Mouse (Mus musculus): ENCODE measurements at regions not wholly inside any gene's neighbourhood (a gene's known extent, or its start where the extent isn't known, plus 50 kb on each side); places are given as distances from the start of the nearest gene placed in this dataset.

- no peak overlapping the region for H3K4me3 ChIP-seq (ENCODE audit: low read depth, low read length)
- H3K4me2 ChIP-seq (ENCODE audit: low read depth, low read length) = no peak overlapping the region
- ATAC-seq (no peak), DNase-seq (no peak)
- no peaks in the 10 kb centered on the region for H3K36me3 ChIP-seq (replicated peaks; ENCODE audit: insufficient read depth, low read length)
- 73% methylated on average over 11 of the region's 11 CpGs for WGBS (ENCODE audit: insufficient replicate concordance)
- no peaks in the 10 kb centered on the region for H3K9me3 ChIP-seq (ENCODE audit: low read length)
- H3K4me1 ChIP-seq (ENCODE audit: insufficient read depth) = no peaks in the 10 kb centered on the region
- TF ChIP-seq EP300 (IDR thresholded peaks at IDR 0.05; ENCODE audit: low read depth) = no peak
- TF ChIP-seq CTCF (IDR thresholded peaks at IDR 0.05; ENCODE audit: low read depth) = no peak
- H3K27ac ChIP-seq (ENCODE audit: low read depth) = no peak overlapping the region
- H3K9ac ChIP-seq (replicated peaks) = no peak overlapping the region
- no peaks in the 10 kb centered on the region for H3K27me3 ChIP-seq (ENCODE audit: insufficient read depth, low read length)
These were observed 119.5 kb upstream of the Prox1 start for GRCm38 (mm10) chr1:190290061-190290460.

- DNase-seq (no peak), ATAC-seq (no peak)
- H3K9me3 ChIP-seq (ENCODE audit: low read length) = no peaks in the 10 kb centered on the region
- no peak overlapping the region for H3K4me2 ChIP-seq (ENCODE audit: low read depth, low read length)
- TF ChIP-seq CTCF (IDR thresholded peaks at IDR 0.05; ENCODE audit: low read depth) = no peak
- no peak for TF ChIP-seq EP300 (IDR thresholded peaks at IDR 0.05; ENCODE audit: low read depth)
- H3K27me3 ChIP-seq (ENCODE audit: insufficient read depth, low read length) = no peaks in the 10 kb centered on the region
- H3K36me3 ChIP-seq (replicated peaks; ENCODE audit: insufficient read depth, low read length) = no peaks in the 10 kb centered on the region
- no peak overlapping the region for H3K9ac ChIP-seq (replicated peaks)
- H3K4me1 ChIP-seq (ENCODE audit: insufficient read depth) = no peaks in the 10 kb centered on the region
- no peak overlapping the region for H3K4me3 ChIP-seq (ENCODE audit: low read depth, low read length)
- no peak overlapping the region for H3K27ac ChIP-seq (ENCODE audit: low read depth)
- 55% methylated on average over 17 of the region's 17 CpGs for WGBS (ENCODE audit: insufficient replicate concordance)
These were observed 116.1 kb upstream of the Prox1 start for GRCm38 (mm10) chr1:190286481-190287145.

GRCm38 (mm10) chr1:190285636-190286035 is 115.1 kb upstream of the Prox1 start:
- DNase-seq (no peak), ATAC-seq (no peak)
- Histone ChIP-seq H3K4me3 (ENCODE audit: low read depth, low read length) (no peak overlapping the region), H3K27me3 (ENCODE audit: insufficient read depth, low read length) (no peaks in the 10 kb centered on the region), H3K27ac (ENCODE audit: low read depth) (no peak overlapping the region), H3K9me3 (ENCODE audit: low read length) (no peaks in the 10 kb centered on the region), H3K36me3 (replicated peaks; ENCODE audit: insufficient read depth, low read length) (no peaks in the 10 kb centered on the region), H3K4me2 (ENCODE audit: low read depth, low read length) (no peak overlapping the region), H3K9ac (replicated peaks) (no peak overlapping the region), H3K4me1 (ENCODE audit: insufficient read depth) (no peaks in the 10 kb centered on the region)
- WGBS (ENCODE audit: insufficient replicate concordance) = 75% methylated on average over 8 of the region's 8 CpGs
- TF ChIP-seq EP300 (IDR thresholded peaks at IDR 0.05; ENCODE audit: low read depth) (no peak), CTCF (IDR thresholded peaks at IDR 0.05; ENCODE audit: low read depth) (no peak)

GRCm38 (mm10) chr1:190285049-190285448 is 114.5 kb upstream of the Prox1 start:
- Histone ChIP-seq H3K36me3 (replicated peaks; ENCODE audit: insufficient read depth, low read length) (no peaks in the 10 kb centered on the region), H3K4me1 (ENCODE audit: insufficient read depth) (no peaks in the 10 kb centered on the region), H3K4me3 (ENCODE audit: low read depth, low read length) (no peak overlapping the region), H3K27ac (ENCODE audit: low read depth) (no peak overlapping the region), H3K4me2 (ENCODE audit: low read depth, low read length) (no peak overlapping the region), H3K9me3 (ENCODE audit: low read length) (no peaks in the 10 kb centered on the region), H3K9ac (replicated peaks) (no peak overlapping the region), H3K27me3 (ENCODE audit: insufficient read depth, low read length) (no peaks in the 10 kb centered on the region)
- TF ChIP-seq CTCF (IDR thresholded peaks at IDR 0.05; ENCODE audit: low read depth) (no peak), EP300 (IDR thresholded peaks at IDR 0.05; ENCODE audit: low read depth) (no peak)
- DNase-seq (no peak), ATAC-seq (no peak)
- WGBS (ENCODE audit: insufficient replicate concordance) = 86% methylated on average over 8 of the region's 8 CpGs

- no peak for ATAC-seq
- H3K4me1 ChIP-seq (ENCODE audit: insufficient read depth) = no peaks in the 10 kb centered on the region
- WGBS (ENCODE audit: insufficient replicate concordance) = 78% methylated on average over 9 of the region's 9 CpGs
- no peaks in the 10 kb centered on the region for H3K27me3 ChIP-seq (ENCODE audit: insufficient read depth, low read length)
- no peak overlapping the region for H3K27ac ChIP-seq (ENCODE audit: low read depth)
- no peaks in the 10 kb centered on the region for H3K36me3 ChIP-seq (replicated peaks; ENCODE audit: insufficient read depth, low read length)
- DNase-seq = no peak
- H3K9ac ChIP-seq (replicated peaks) = no peak overlapping the region
- H3K4me3 ChIP-seq (ENCODE audit: low read depth, low read length) = no peak overlapping the region
- TF ChIP-seq CTCF (IDR thresholded peaks at IDR 0.05; ENCODE audit: low read depth) (no peak), EP300 (IDR thresholded peaks at IDR 0.05; ENCODE audit: low read depth) (no peak)
- H3K4me2 ChIP-seq (ENCODE audit: low read depth, low read length) = no peak overlapping the region
- no peaks in the 10 kb centered on the region for H3K9me3 ChIP-seq (ENCODE audit: low read length)
These were observed 113.6 kb upstream of the Prox1 start for GRCm38 (mm10) chr1:190284138-190284537.

- DNase-seq (no peak), ATAC-seq (no peak)
- 81% methylated on average over 18 of the region's 18 CpGs for WGBS (ENCODE audit: insufficient replicate concordance)
- TF ChIP-seq CTCF (IDR thresholded peaks at IDR 0.05; ENCODE audit: low read depth) = no peak
- no peak for TF ChIP-seq EP300 (IDR thresholded peaks at IDR 0.05; ENCODE audit: low read depth)
- Histone ChIP-seq H3K4me1 (ENCODE audit: insufficient read depth) (no peaks in the 10 kb centered on the region), H3K27me3 (ENCODE audit: insufficient read depth, low read length) (no peaks in the 10 kb centered on the region), H3K36me3 (replicated peaks; ENCODE audit: insufficient read depth, low read length) (no peaks in the 10 kb centered on the region), H3K9ac (replicated peaks) (no peak overlapping the region), H3K9me3 (ENCODE audit: low read length) (no peaks in the 10 kb centered on the region), H3K27ac (ENCODE audit: low read depth) (no peak overlapping the region), H3K4me2 (ENCODE audit: low read depth, low read length) (no peak overlapping the region), H3K4me3 (ENCODE audit: low read depth, low read length) (no peak overlapping the region)
These were observed 109.8 kb upstream of the Prox1 start for GRCm38 (mm10) chr1:190280081-190280858.

Measured in liver, postnatal 0 days (tissue).